Mouse (Mus musculus) MEL (cell line): ENCODE results near the gene Acsl3. TPM values are rescaled to one million over a fixed set of nuclear protein-coding genes. Genes with fewer than 3 reads are reported as not detected.

Source experiments
- DNase-seq: peaks from one replicate; pipeline ENCODE4 v3.0.0; 2011; ENCODE audit warnings: low read depth, low spot score
- H3K27ac ChIP-seq: 2 replicates; pipeline ENCODE4 v1.5.1; 2012; ENCODE audit warnings: low read depth, mild to moderate bottlenecking, control low read depth, low read length, moderate library complexity; ENCODE audit not compliant: control insufficient read depth
- H3K27me3 ChIP-seq, 2 experiments: fragments of 150-350 bp in 1 of 2; sonication (generic) in 1 of 2; 2 replicates each; pipeline ENCODE4 v1.6.1; 2012; ENCODE audit warnings: low read length in 2 of 2, mild to moderate bottlenecking in 2 of 2, improper control_type of control experiment in 1 of 2, moderate library complexity in 1 of 2; ENCODE audit not compliant: insufficient read depth in 2 of 2, control insufficient read depth in 1 of 2
- H3K36me3 ChIP-seq, 2 experiments: 2 replicates each; pipeline ENCODE4 v1.6.1; 2012 to 2014; ENCODE audit warnings: low read length in 2 of 2, improper control_type of control experiment in 1 of 2, inconsistent platforms in 1 of 2, mild to moderate bottlenecking in 1 of 2; ENCODE audit not compliant: insufficient read depth in 2 of 2, control insufficient read depth in 1 of 2
- H3K4me1 ChIP-seq, 2 experiments: fragments of 150-350 bp in 1 of 2; sonication (generic) in 1 of 2; 2 replicates each; pipeline ENCODE4 v1.6.1; 2012; ENCODE audit warnings: low read length in 2 of 2, improper control_type of control experiment in 1 of 2, mild to moderate bottlenecking in 1 of 2; ENCODE audit not compliant: insufficient read depth in 2 of 2, control insufficient read depth in 1 of 2
- H3K4me3 ChIP-seq, 2 experiments: fragments of 150-350 bp in 1 of 2; sonication (generic) in 1 of 2; 2 replicates each; pipeline ENCODE4 v1.5.1; 2012; ENCODE audit warnings: low read depth in 2 of 2, low read length in 2 of 2, mild to moderate bottlenecking in 2 of 2, moderate library complexity in 2 of 2, control low read depth in 1 of 2, improper control_type of control experiment in 1 of 2; ENCODE audit not compliant: control insufficient read depth in 1 of 2, insufficient read depth in 1 of 2
- H3K79me2 ChIP-seq: 2 replicates; pipeline ENCODE4 v1.6.1; 2012; ENCODE audit warnings: mild to moderate bottlenecking, low read length, moderate library complexity; ENCODE audit not compliant: control insufficient read depth, poor library complexity, insufficient read depth
- H3K9ac ChIP-seq: 2 replicates; pipeline ENCODE4 v1.6.1; 2012; ENCODE audit warnings: low read depth, mild to moderate bottlenecking, control low read depth, low read length, moderate library complexity; ENCODE audit not compliant: control insufficient read depth, poor library complexity, severe bottlenecking
- H3K9me3 ChIP-seq: fragments of 150-350 bp; sonication (generic); replicated peaks from 2 replicates; pipeline ENCODE4 v1.6.1; 2012; ENCODE audit warnings: mild to moderate bottlenecking, low read length, improper control_type of control experiment, moderate library complexity; ENCODE audit not compliant: insufficient read depth
- CHD1 ChIP-seq: IDR thresholded peaks from 2 replicates; pipeline ENCODE4 v1.6.1; 2012; ENCODE audit warnings: low read depth, mild to moderate bottlenecking, inconsistent platforms, low read length, improper control_type of control experiment
- CHD2 ChIP-seq: IDR thresholded peaks from 2 replicates; pipeline ENCODE4 v1.6.1; 2011; ENCODE audit warnings: low read length, improper control_type of control experiment
- CTCF ChIP-seq, 3 experiments: IDR thresholded peaks in 2 of 3; conservative IDR thresholded peaks in 1 of 3; 2 replicates each; pipeline ENCODE4 v1.5.1; 2011 to 2012; ENCODE audit warnings: low read length in 3 of 3, low read depth in 2 of 3, mild to moderate bottlenecking in 2 of 3, improper control_type of control experiment in 1 of 3, inconsistent platforms in 1 of 3, mixed read lengths in 1 of 3, moderate library complexity in 1 of 3; ENCODE audit not compliant: control insufficient read depth in 1 of 3, insufficient read depth in 1 of 3, poor library complexity in 1 of 3, severe bottlenecking in 1 of 3
- ELF1 ChIP-seq: IDR thresholded peaks from 2 replicates; pipeline ENCODE4 v1.6.1; 2014; ENCODE audit warnings: low read depth, mild to moderate bottlenecking, inconsistent platforms, low read length, improper control_type of control experiment, moderate library complexity
- GATA1 ChIP-seq: IDR thresholded peaks from 2 replicates; pipeline ENCODE4 v1.6.1; 2011; ENCODE audit warnings: low read depth, low read length, improper control_type of control experiment
- MAZ ChIP-seq: IDR thresholded peaks from 2 replicates; pipeline ENCODE4 v1.6.1; 2012; ENCODE audit warnings: low read depth, mild to moderate bottlenecking, inconsistent platforms, low read length, improper control_type of control experiment
- MYB ChIP-seq: IDR thresholded peaks from 2 replicates; pipeline ENCODE4 v1.6.1; 2011; ENCODE audit warnings: mild to moderate bottlenecking, low read depth, low read length, improper control_type of control experiment
- MYC ChIP-seq: IDR thresholded peaks from 2 replicates; pipeline ENCODE4 v1.6.1; 2011; ENCODE audit warnings: low read depth, mild to moderate bottlenecking, low read length, improper control_type of control experiment, moderate library complexity
- NELFE ChIP-seq: IDR thresholded peaks from 2 replicates; pipeline ENCODE4 v1.6.1; 2011; ENCODE audit warnings: low read depth, low read length, improper control_type of control experiment
- NRF1 ChIP-seq: IDR thresholded peaks from 2 replicates; pipeline ENCODE4 v1.6.1; 2014; ENCODE audit warnings: low read depth, mild to moderate bottlenecking, inconsistent platforms, low read length, improper control_type of control experiment, moderate library complexity; ENCODE audit not compliant: poor library complexity, insufficient read depth, severe bottlenecking
- POLR2AphosphoS5 ChIP-seq: IDR thresholded peaks from 2 replicates; pipeline ENCODE4 v1.6.1; 2012; ENCODE audit warnings: low read depth, borderline replicate concordance, mild to moderate bottlenecking, inconsistent platforms, low read length, moderate library complexity, mixed read lengths
- RCOR1 ChIP-seq: IDR thresholded peaks from 2 replicates; pipeline ENCODE4 v1.6.1; 2012; ENCODE audit warnings: low read depth, mild to moderate bottlenecking, inconsistent platforms, low read length, improper control_type of control experiment
- SMC3 ChIP-seq: IDR thresholded peaks from 2 replicates; pipeline ENCODE4 v1.6.1; 2011; ENCODE audit warnings: low read depth, low read length, improper control_type of control experiment
- TBP ChIP-seq: IDR thresholded peaks from 2 replicates; pipeline ENCODE4 v1.8.0; 2011; ENCODE audit warnings: low read depth, low read length, improper control_type of control experiment
- UBTF ChIP-seq: IDR thresholded peaks from 2 replicates; pipeline ENCODE4 v1.6.1; 2012; ENCODE audit warnings: low read depth, mild to moderate bottlenecking, inconsistent platforms, low read length, improper control_type of control experiment, moderate library complexity, borderline replicate concordance; ENCODE audit not compliant: insufficient read depth
- USF2 ChIP-seq, 2 experiments: IDR thresholded peaks; 2 replicates each; pipeline ENCODE4 v1.6.1; 2011 to 2012; ENCODE audit warnings: improper control_type of control experiment in 2 of 2, low read length in 2 of 2, borderline replicate concordance in 1 of 2, inconsistent platforms in 1 of 2, low read depth in 1 of 2, mild to moderate bottlenecking in 1 of 2; ENCODE audit not compliant: insufficient read depth in 1 of 2
- ZKSCAN1 ChIP-seq: IDR thresholded peaks from 2 replicates; pipeline ENCODE4 v1.6.1; 2012; ENCODE audit warnings: low read depth, mild to moderate bottlenecking, inconsistent platforms, low read length, improper control_type of control experiment, moderate library complexity
- ZMIZ1 ChIP-seq: IDR thresholded peaks from 2 replicates; pipeline ENCODE4 v1.6.1; 2012; ENCODE audit warnings: low read depth, mild to moderate bottlenecking, inconsistent platforms, low read length, improper control_type of control experiment, moderate library complexity
- ZNF384 ChIP-seq: IDR thresholded peaks from 2 replicates; pipeline ENCODE4 v1.6.1; 2012; ENCODE audit warnings: low read depth, mild to moderate bottlenecking, inconsistent platforms, low read length, improper control_type of control experiment
- polyA plus RNA-seq, 2 experiments: library from polyadenylated mRNA; stranded (reverse) in 1 of 2; unstranded in 1 of 2; fragments of >175 nt in 1 of 2; fragments of >200 nt in 1 of 2; gene quantifications; 2 replicates each; pipeline versions ENCODE4 v1.2.1 to v1.2.4; 2012; ENCODE audit warnings: low replicate concordance in 2 of 2, low read depth in 1 of 2; ENCODE audit not compliant: insufficient read length in 2 of 2, insufficient read depth in 1 of 2, missing spikeins in 1 of 2
- total RNA-seq: library from RNA; depleted of rRNA; stranded (reverse); fragments of 300-350 nt; gene quantifications from 2 replicates; pipeline ENCODE4 v1.2.3, GENCODE M21; 2012

The Acsl3 gene
- total and polyA plus RNA-seq, 3 experiments, result 32.9 to 38.9 TPM; not detected in 1

GRCm38 (mm10) chr1:78737646-78738045 is 80.0 kb downstream of the Acsl3 start:
- TF ChIP-seq ELF1, result no peak
- no peak for TF ChIP-seq GATA1
- TF ChIP-seq RCOR1, result no peak
- TF ChIP-seq ZMIZ1, result no peak
- TF ChIP-seq CTCF (IDR thresholded peaks at IDR 0.05 in 2 of 3, conservative IDR thresholded peaks at IDR 0.05 in 1 of 3; ENCODE audit: control insufficient read depth in 1 of 3, insufficient read depth in 1 of 3, low read depth in 2 of 3, low read length in 3 of 3, poor library complexity in 1 of 3, severe bottlenecking in 1 of 3), result no peak
- TF ChIP-seq CHD1, result no peak
- TF ChIP-seq MAZ, result no peak
- TF ChIP-seq ZKSCAN1, result no peak
- no peak for TF ChIP-seq MYC
- no peaks in the 10 kb centered on the region for H3K36me3 ChIP-seq
- no peaks in the 10 kb centered on the region for H3K4me1 ChIP-seq
- no peaks in the 10 kb centered on the region for H3K27me3 ChIP-seq
- no peaks in the 10 kb centered on the region for H3K79me2 ChIP-seq
- H3K27ac ChIP-seq, result no peak overlapping the region
- no peaks in the 10 kb centered on the region for H3K9me3 ChIP-seq
- no peak overlapping the region for H3K9ac ChIP-seq
- H3K4me3 ChIP-seq, result no peak overlapping the region
- DNase-seq, result no peak

GRCm38 (mm10) chr1:78740676-78741075 is 83.1 kb downstream of the Acsl3 start:
- Histone ChIP-seq H3K4me1 (no peaks in the 10 kb centered on the region), H3K9me3 (no peaks in the 10 kb centered on the region), H3K27me3 (no peaks in the 10 kb centered on the region), H3K36me3 (no peaks in the 10 kb centered on the region), H3K79me2 (no peaks in the 10 kb centered on the region), H3K9ac (no peak overlapping the region), H3K4me3 (no peak overlapping the region), H3K27ac (no peak overlapping the region)
- TF ChIP-seq SMC3 (no peak), MYB (no peak), TBP (no peak), ZNF384 (no peak), UBTF (no peak), POLR2AphosphoS5 (no peak), CHD2 (no peak), NELFE (no peak), USF2 (IDR thresholded peaks at IDR 0.05; ENCODE audit: borderline replicate concordance in 1 of 2, insufficient read depth in 1 of 2, low read depth in 1 of 2, low read length in 2 of 2) (no peak), ZMIZ1 (no peak), NRF1 (no peak)
- DNase-seq, result no peak
